Mouse (Mus musculus) embryo, embryonic 11 days (tissue): ENCODE measurements at regions not wholly inside any gene's neighbourhood (a gene's known extent, or its start where the extent isn't known, plus 50 kb on each side); places are given as distances from the start of the nearest gene placed in this dataset.
"Not testable (repeated sequence)": the region's sequence is repeated elsewhere in the genome, so short reads cannot be mapped to it uniquely, and the experiment has no call there.

Source experiments
- DNase-seq: peaks from one replicate; pipeline ENCODE4 v3.0.0-alpha.2; 2015

DNA sequence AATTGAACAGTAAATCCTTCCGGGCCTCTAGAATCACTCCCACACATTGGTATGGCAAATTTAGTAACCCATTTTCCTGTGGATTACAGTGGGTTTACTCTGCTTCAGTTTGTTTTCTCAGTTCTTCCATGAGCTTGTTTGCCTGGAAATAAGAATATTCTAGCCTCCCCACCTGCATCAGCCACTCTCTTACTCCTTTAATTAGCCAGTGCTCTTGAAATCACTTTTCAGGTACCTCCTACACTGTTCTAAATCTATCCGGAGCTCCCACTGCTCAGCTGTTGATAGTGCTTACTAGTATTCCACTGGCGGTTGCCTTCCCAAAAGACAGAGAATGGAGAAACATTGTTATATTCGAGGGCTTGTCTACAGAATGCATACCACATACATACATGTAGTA is 167.1 kb downstream of the Htr7 start:
- no peak for DNase-seq

- no peak for DNase-seq
Observed at GRCm38 (mm10) chr19:35886270-35886669, 171.0 kb downstream of the Htr7 start.

DNA sequence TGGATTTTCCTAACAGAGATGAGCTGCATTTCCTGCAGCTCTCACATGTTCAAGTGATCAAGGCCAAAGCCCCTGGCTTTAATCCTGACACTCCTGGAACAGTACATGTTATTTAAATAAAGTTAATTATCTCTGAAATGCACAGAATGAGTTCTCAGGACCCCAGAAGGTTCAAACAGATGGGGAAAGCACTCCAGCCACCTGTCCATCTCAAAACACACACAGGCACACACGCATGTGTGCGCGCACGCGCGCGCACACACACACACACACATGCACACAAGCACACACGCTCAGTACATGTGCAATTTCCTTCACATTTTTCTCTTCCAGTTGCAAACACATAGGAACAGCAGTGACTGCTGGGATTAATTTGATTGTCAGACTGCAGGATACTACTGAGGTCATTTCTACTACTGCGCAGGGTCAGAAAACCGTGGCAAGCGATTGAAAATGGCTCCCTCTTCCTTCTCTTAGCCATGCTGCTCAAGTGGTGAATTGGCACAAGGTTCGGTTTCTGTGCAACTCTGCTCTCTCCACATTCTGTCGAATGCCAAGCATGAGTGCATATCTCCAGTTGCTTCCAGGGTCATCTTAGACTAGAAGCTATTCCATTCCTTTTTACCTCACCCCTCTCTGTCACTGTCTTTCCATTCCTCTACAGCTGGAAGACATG is 175.4 kb downstream of the Htr7 start:
- DNase-seq = no peak

GRCm38 (mm10) chr19:35875464-35875863 is 181.8 kb downstream of the Htr7 start:
- DNase-seq = no peak

DNA sequence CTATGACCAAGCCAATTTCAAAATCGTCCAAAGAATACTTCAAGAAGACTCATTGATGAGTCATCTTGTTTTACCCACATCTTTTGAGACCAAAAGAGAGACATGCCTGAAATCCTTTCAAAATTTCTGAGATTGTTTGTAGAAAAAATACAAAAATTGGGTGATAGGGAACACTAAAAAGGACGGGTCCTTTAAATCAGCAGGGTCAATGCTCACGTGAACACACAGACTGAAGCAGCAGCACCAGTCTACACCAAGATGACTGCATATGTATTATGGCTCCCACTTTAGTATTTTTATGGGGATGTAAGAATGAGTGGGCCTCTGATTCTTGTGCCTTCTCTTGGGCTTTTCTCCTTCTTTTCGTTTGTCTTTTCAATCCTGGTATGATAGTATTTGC is 186.6 kb downstream of the Htr7 start:
- DNase-seq = no peak

- no peak for DNase-seq
Observed at GRCm38 (mm10) chr19:35868543-35868942, 188.8 kb downstream of the Htr7 start.

- no peak for DNase-seq
Observed at GRCm38 (mm10) chr19:35863049-35863448, 194.3 kb downstream of the Htr7 start.

DNA sequence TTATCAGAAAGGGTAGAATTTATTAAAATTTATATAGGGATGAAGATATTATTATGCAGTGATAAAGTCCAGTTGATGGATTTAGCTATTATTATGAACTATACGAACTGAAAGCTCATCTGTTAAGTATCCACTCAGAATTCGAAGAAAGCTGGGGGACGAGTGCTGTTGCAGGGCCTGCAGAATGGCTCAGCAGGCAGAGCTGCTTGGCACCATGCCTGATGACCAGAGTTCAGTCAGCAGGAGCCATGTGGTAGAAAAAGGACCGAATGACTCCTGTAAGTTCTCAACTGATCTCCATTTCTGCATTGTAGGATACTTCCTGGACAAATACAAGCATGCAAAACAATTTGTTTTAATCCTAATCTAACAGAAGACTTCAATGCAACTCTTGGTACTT is 195.9 kb downstream of the Htr7 start:
- no peak for DNase-seq

GRCm38 (mm10) chr19:35832992-35833391 is 224.3 kb downstream of the Htr7 start:
- peak; percentile 64 for DNase-seq

DNA sequence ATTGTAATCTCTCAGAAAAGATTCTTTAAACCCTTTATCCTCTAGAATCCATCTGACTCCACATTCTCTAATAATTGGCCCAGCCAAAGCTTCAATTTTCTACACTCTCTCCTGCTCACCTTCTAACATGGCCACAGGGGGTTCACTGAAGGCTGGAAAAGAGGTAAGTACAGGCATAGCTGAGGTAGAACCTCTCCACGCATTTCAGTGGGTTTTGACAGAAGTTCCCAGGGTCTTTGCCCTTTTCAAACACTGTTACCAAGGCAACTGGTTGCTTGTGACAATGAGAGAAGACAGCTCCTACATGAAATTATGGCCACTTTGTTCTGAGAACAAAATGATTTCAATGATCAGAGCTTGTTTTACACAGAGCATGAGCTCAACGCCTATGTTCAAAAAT is 231.2 kb downstream of the Htr7 start:
- peak; percentile 0 for DNase-seq

GRCm38 (mm10) chr19:35819626-35820025 is 237.7 kb downstream of the Htr7 start:
- no peak for DNase-seq

DNA sequence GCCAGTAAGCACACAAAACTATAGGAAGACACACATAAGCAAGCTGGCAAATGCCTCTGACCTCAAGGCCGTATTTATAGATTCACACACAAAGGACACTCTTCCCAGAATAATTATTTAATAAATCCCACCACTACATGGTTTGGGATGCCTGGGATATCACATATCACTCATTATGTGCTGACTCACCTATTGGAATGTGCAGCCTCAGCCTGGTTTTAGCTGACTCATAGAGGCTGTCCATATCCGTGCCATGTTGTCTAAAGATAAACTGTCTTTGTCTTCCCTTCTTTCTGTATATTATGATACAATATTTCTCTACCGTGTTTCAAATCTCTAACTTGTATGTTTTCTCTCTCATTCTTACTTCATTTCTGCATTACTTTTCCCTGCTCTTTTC is 262.6 kb downstream of the Htr7 start:
- no peak for DNase-seq

DNA sequence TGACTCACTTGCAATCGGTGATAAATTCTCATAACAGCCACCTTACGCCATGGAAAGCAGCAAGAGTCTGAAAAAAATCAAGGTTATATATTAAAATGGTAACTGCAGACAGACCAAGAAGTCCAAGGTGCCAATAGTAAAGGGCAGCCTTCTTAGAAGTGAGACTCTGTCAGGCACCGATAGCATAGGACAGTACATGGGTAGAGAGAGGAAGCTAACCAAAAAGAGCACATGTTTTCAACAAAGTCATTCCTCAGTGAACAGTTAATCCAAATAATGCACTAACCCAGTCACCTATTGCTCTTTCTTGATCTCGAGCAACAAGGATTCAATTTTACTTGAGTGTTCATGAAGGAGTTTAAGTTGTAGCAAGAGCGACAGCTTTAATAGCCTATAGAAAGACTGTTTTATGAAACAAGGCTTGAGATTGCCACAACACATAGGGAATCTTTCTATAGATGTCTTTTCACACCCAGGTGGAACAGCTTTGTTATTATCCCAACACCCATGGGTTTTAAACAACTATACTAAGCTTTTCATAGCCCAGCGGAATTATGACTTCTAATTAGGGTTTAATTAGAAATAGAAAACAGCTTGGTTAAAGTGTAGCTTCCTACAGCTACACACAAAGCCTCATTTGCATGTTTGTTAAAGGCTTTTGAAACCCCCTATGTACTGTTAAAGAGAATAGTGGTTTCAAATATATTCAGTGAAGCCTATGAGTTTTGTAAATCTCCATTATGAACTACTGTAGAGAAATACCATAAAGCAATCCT is 269.9 kb downstream of the Htr7 start:
- DNase-seq = no peak

- DNase-seq = not testable (repeated sequence)
Observed at GRCm38 (mm10) chr19:35761750-35762149, 295.6 kb downstream of the Htr7 start.

- no peak for DNase-seq
Observed at GRCm38 (mm10) chr19:35759701-35760100, 297.6 kb downstream of the Htr7 start.

DNA sequence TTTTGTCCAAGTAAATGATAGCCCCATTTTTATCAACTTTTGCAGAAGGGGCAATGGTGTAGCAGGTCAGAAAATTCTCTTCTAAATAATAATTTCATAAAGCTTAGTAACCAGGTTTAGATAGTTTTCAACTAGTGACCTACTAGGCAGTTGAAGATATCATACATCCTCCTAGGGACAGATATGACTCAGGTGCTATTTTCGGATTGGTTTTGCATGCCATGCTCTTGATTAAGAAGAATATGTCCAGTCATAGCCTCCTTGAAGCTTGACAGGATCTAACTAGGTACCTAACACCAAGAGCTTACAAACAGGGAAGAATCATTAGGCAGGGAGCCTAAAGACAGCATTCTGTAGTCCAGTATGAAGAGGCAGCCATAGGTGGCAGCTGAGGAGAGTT is 301.8 kb downstream of the Htr7 start:
- DNase-seq = no peak

DNA sequence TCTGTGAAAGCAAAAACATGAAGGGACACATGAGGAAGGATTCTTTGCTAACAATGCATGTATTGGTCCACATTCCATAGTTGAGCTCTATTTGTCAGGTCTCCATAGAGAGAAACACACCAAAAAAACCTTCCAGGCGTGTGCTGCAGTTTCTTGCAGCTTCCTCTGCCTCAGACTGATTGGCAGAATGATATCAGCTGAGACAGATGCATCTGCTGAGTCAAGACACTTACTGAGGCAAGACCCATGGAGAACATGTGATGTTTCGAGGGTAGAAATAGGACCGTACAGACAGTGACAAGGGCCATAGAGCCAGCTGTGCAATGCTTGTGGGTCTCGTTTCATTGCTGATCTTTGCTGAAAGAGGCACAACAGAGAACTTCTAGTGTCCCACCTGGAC is 321.6 kb downstream of the Htr7 start:
- no peak for DNase-seq

DNA sequence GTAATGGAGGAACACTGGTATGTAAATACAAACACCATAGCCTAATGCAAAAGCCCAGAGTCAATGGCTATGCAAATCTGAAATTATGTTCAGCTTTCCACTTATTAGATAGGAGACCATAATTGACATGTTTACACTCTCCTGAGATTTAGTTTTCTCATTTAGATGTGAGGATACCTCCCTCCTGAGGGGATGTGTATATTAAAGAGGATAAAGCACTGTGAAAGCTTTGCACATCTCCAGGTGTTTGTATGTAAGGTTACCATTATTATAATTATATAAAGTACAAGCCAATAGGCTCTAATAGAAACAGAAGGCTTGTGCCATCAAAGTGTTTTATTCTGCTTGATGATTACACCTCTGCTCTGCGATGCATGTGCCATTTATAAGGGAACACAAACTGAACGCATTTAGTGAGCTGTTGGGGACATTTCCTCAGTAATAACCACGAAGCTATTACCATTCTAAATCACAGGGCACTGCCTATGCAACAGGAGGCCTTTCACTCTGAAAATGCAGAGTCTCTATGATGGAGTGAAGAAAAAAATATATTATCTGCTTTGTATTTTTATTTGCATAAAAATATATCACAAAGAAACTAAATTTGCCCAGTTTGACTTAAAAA is 328.8 kb downstream of the Htr7 start:
- no peak for DNase-seq
